Mouse (Mus musculus) CH12.LX (cell line): ENCODE data around the gene Dlg1. TPM values are rescaled to one million over a fixed set of nuclear protein-coding genes. Genes with fewer than 3 reads are reported as not detected.

Source experiments
- DNase-seq: peaks from one replicate; pipeline ENCODE4 v3.0.0-alpha.2; 2013; ENCODE audit errors: extremely low read depth
- H3K27ac ChIP-seq: 2 replicates; pipeline ENCODE4 v1.5.1; 2012; ENCODE audit warnings: low read depth, mild to moderate bottlenecking, control low read depth, moderate library complexity; ENCODE audit not compliant: insufficient read depth
- H3K27me3 ChIP-seq: replicated peaks from 2 replicates; pipeline ENCODE3; 2012; ENCODE audit warnings: inconsistent platforms
- H3K36me3 ChIP-seq, 2 experiments: replicated peaks in 1 of 2; 2 replicates each; pipeline versions ENCODE3 to v1.6.1; 2012; ENCODE audit warnings: inconsistent platforms in 1 of 2, low read length in 1 of 2, mild to moderate bottlenecking in 1 of 2, mixed read lengths in 1 of 2, moderate library complexity in 1 of 2; ENCODE audit not compliant: control insufficient read depth in 1 of 2, insufficient read depth in 1 of 2
- H3K4me1 ChIP-seq, 2 experiments: 2 replicates each; pipeline ENCODE4 v1.6.1; 2012; ENCODE audit warnings: inconsistent platforms in 1 of 2, moderate library complexity in 1 of 2; ENCODE audit not compliant: insufficient read depth in 2 of 2, control insufficient read depth in 1 of 2
- H3K4me2 ChIP-seq: 2 replicates; pipeline ENCODE4 v1.6.1; 2012; ENCODE audit warnings: low read depth, mild to moderate bottlenecking, control low read depth; ENCODE audit not compliant: poor library complexity, insufficient read depth, severe bottlenecking
- H3K4me3 ChIP-seq, 3 experiments: fragments of 150-350 bp in 1 of 3; sonication (generic) in 1 of 3; replicated peaks in 1 of 3; 2 replicates each; pipeline versions ENCODE3 to v1.5.1; 2011 to 2012; ENCODE audit warnings: low read depth in 2 of 3, low read length in 2 of 3, mild to moderate bottlenecking in 2 of 3, moderate library complexity in 2 of 3, control low read depth in 1 of 3, improper control_type of control experiment in 1 of 3, inconsistent platforms in 1 of 3, mixed read lengths in 1 of 3; ENCODE audit not compliant: poor library complexity in 1 of 3
- H3K79me2 ChIP-seq: replicated peaks from 2 replicates; pipeline ENCODE4 v1.6.1; 2012; ENCODE audit warnings: mild to moderate bottlenecking, moderate library complexity; ENCODE audit not compliant: control insufficient read depth, poor library complexity, insufficient read depth, severe bottlenecking; ENCODE audit errors: extremely low read depth
- H3K9ac ChIP-seq: 2 replicates; pipeline ENCODE4 v1.6.1; 2012; ENCODE audit warnings: low read depth, mild to moderate bottlenecking, control low read depth, moderate library complexity; ENCODE audit not compliant: insufficient read depth
- H3K9me3 ChIP-seq: replicated peaks from 2 replicates; pipeline ENCODE3; 2012; ENCODE audit warnings: low read length, inconsistent platforms, mixed read lengths
- BHLHE40 ChIP-seq: IDR thresholded peaks from 2 replicates; pipeline ENCODE4 v1.6.1; 2011; ENCODE audit warnings: mild to moderate bottlenecking, low read depth, low read length, improper control_type of control experiment
- CHD1 ChIP-seq: IDR thresholded peaks from 2 replicates; pipeline ENCODE4 v1.6.1; 2012; ENCODE audit warnings: low read depth, low read length, improper control_type of control experiment, inconsistent platforms
- CHD2 ChIP-seq: IDR thresholded peaks from 2 replicates; pipeline ENCODE4 v1.6.1; 2011; ENCODE audit warnings: low read length, improper control_type of control experiment
- E2F4 ChIP-seq: IDR thresholded peaks from 2 replicates; pipeline ENCODE4 v1.6.1; 2011; ENCODE audit warnings: low read depth, low read length, improper control_type of control experiment; ENCODE audit not compliant: insufficient replicate concordance
- EP300 ChIP-seq: IDR thresholded peaks from 2 replicates; pipeline ENCODE4 v1.6.1; 2011; ENCODE audit warnings: low read length, improper control_type of control experiment
- GABPA ChIP-seq: IDR thresholded peaks from 2 replicates; pipeline ENCODE4 v1.6.1; 2012; ENCODE audit warnings: low read depth, low read length, improper control_type of control experiment, inconsistent platforms; ENCODE audit not compliant: insufficient replicate concordance
- HCFC1 ChIP-seq: IDR thresholded peaks from 2 replicates; pipeline ENCODE4 v1.6.1; 2012; ENCODE audit warnings: low read depth, mild to moderate bottlenecking, inconsistent platforms, low read length, improper control_type of control experiment
- IRF4 ChIP-seq: IDR thresholded peaks from 2 replicates; pipeline ENCODE4 v1.6.1; 2014; ENCODE audit warnings: low read depth, mild to moderate bottlenecking, inconsistent platforms, low read length, improper control_type of control experiment
- JUN ChIP-seq: IDR thresholded peaks from 2 replicates; pipeline ENCODE4 v1.6.1; 2011; ENCODE audit warnings: low read depth, mild to moderate bottlenecking, low read length, improper control_type of control experiment, moderate library complexity; ENCODE audit not compliant: insufficient read depth
- KAT2A ChIP-seq: IDR thresholded peaks from 2 replicates; pipeline ENCODE4 v1.6.1; 2012; ENCODE audit warnings: low read length, improper control_type of control experiment, inconsistent platforms; ENCODE audit not compliant: insufficient replicate concordance
- MAFK ChIP-seq: IDR thresholded peaks from 2 replicates; pipeline ENCODE4 v1.6.1; 2011; ENCODE audit warnings: low read length, improper control_type of control experiment; ENCODE audit not compliant: insufficient replicate concordance
- MAZ ChIP-seq: IDR thresholded peaks from 2 replicates; pipeline ENCODE4 v1.6.1; 2012; ENCODE audit warnings: low read depth, mild to moderate bottlenecking, inconsistent platforms, low read length, improper control_type of control experiment, moderate library complexity
- MEF2A ChIP-seq: IDR thresholded peaks from 2 replicates; pipeline ENCODE4 v1.6.1; 2014; ENCODE audit warnings: low read depth, mild to moderate bottlenecking, inconsistent platforms, low read length, improper control_type of control experiment, borderline replicate concordance
- MXI1 ChIP-seq: IDR thresholded peaks from 2 replicates; pipeline ENCODE4 v1.6.1; 2011; ENCODE audit warnings: mild to moderate bottlenecking, low read depth, low read length, improper control_type of control experiment
- NELFE ChIP-seq: IDR thresholded peaks from 2 replicates; pipeline ENCODE4 v1.6.1; 2011; ENCODE audit warnings: low read depth, low read length, improper control_type of control experiment
- NRF1 ChIP-seq: IDR thresholded peaks from 2 replicates; pipeline ENCODE4 v1.6.1; 2014; ENCODE audit warnings: low read depth, mild to moderate bottlenecking, inconsistent platforms, low read length, improper control_type of control experiment, moderate library complexity
- PAX5 ChIP-seq: IDR thresholded peaks from 2 replicates; pipeline ENCODE4 v1.6.1; 2012; ENCODE audit warnings: low read length, inconsistent platforms, mixed read lengths
- POLR2AphosphoS2 ChIP-seq: IDR thresholded peaks from 2 replicates; pipeline ENCODE4 v1.6.1; 2011; ENCODE audit warnings: low read depth, low read length, improper control_type of control experiment
- RAD21 ChIP-seq: IDR thresholded peaks from 2 replicates; pipeline ENCODE4 v1.6.1; 2011; ENCODE audit warnings: low read depth, mild to moderate bottlenecking, low read length, improper control_type of control experiment, moderate library complexity
- RCOR1 ChIP-seq: conservative IDR thresholded peaks from 2 replicates; pipeline ENCODE4 v1.6.1; 2012; ENCODE audit warnings: low read depth, mild to moderate bottlenecking, inconsistent platforms, low read length, improper control_type of control experiment
- SIN3A ChIP-seq: IDR thresholded peaks from 2 replicates; pipeline ENCODE4 v1.6.1; 2012; ENCODE audit warnings: low read length, improper control_type of control experiment, inconsistent platforms
- TBP ChIP-seq: conservative IDR thresholded peaks from 2 replicates; pipeline ENCODE4 v1.6.1; 2011; ENCODE audit warnings: low read depth, low read length, improper control_type of control experiment
- TCF12 ChIP-seq: IDR thresholded peaks from 2 replicates; pipeline ENCODE4 v1.6.1; 2014; ENCODE audit warnings: low read depth, mild to moderate bottlenecking, inconsistent platforms, low read length, improper control_type of control experiment
- UBTF ChIP-seq: IDR thresholded peaks from 2 replicates; pipeline ENCODE4 v1.6.1; 2012; ENCODE audit warnings: low read depth, mild to moderate bottlenecking, inconsistent platforms, low read length, improper control_type of control experiment, moderate library complexity
- USF1 ChIP-seq: IDR thresholded peaks from 2 replicates; pipeline ENCODE4 v1.6.1; 2014; ENCODE audit warnings: low read depth, mild to moderate bottlenecking, inconsistent platforms, low read length, improper control_type of control experiment
- ZKSCAN1 ChIP-seq: IDR thresholded peaks from 2 replicates; pipeline ENCODE4 v1.6.1; 2012; ENCODE audit warnings: low read depth, inconsistent platforms, low read length, improper control_type of control experiment, borderline replicate concordance
- ZMIZ1 ChIP-seq: IDR thresholded peaks from 2 replicates; pipeline ENCODE4 v1.6.1; 2012; ENCODE audit warnings: low read depth, mild to moderate bottlenecking, inconsistent platforms, low read length, improper control_type of control experiment
- ZNF384 ChIP-seq: IDR thresholded peaks from 2 replicates; pipeline ENCODE4 v1.6.1; 2012; ENCODE audit warnings: low read depth, low read length, improper control_type of control experiment, inconsistent platforms
- dilution Hi-C: fragments of 300-500 bp; cut with MboI; formaldehyde crosslinking; loops from 2 replicates; pipeline ENCODE4 v1.14.3; 2020; ENCODE audit warnings: low sequenced_read_pairs; ENCODE audit not compliant: extremely low pct_unique_long_range_greater_than_20kb, extremely low pct_ligation_motif_present
- in situ Hi-C: fragments of 300-500 bp; cut with MboI; formaldehyde crosslinking; loops from 3 replicates; pipeline ENCODE4 v1.14.3; 2019; ENCODE audit warnings: low sequenced_read_pairs, low pct_ligation_motif_present, low pct_unique_long_range_greater_than_20kb, mixed read lengths
- polyA plus RNA-seq: library from polyadenylated mRNA; unstranded; fragments of >175 nt; gene quantifications from 2 replicates; pipeline ENCODE4 v1.2.1, GENCODE M21; 2012; ENCODE audit warnings: low read depth; ENCODE audit not compliant: insufficient read length
- total RNA-seq, 2 experiments: library from RNA; depleted of rRNA; stranded (reverse); fragments of 300-350 nt in 1 of 2; fragments of >200 nt in 1 of 2; gene quantifications; 2 replicates each; pipeline ENCODE4 v1.2.3; 2012 to 2014

The Dlg1 gene
- total and polyA plus RNA-seq, 3 experiments, result 29.0 to 47.9 (median 37.4) TPM

GRCm38 (mm10) chr16:31866911-31867310 lies 203.7 kb downstream of the Dlg1 start:
- Histone ChIP-seq H3K27ac (no peak overlapping the region), H3K9me3 (no peaks in the 10 kb centered on the region), H3K27me3 (no peaks in the 10 kb centered on the region), H3K4me2 (no peak overlapping the region), H3K4me1 (peaks cover 0 to 11% of the 10 kb centered on the region in 2 experiments; a peak in 2 of 4 replicates), H3K36me3 (peaks cover 9 to 79% of the 10 kb centered on the region in 2 experiments), H3K9ac (no peak overlapping the region), H3K79me2 (no peaks in the 10 kb centered on the region), H3K4me3 (no peak overlapping the region)
- in situ Hi-C loops (no loop called here), dilution Hi-C loops (no loop called here)
- DNase-seq, result no peak
- no peak for TF ChIP-seq HCFC1
- TF ChIP-seq ZNF384, result no peak
- TF ChIP-seq IRF4, result no peak
- TF ChIP-seq CHD2, result no peak
- no peak for TF ChIP-seq EP300
- TF ChIP-seq MAFK, result no peak
- no peak for TF ChIP-seq JUN
- no peak for TF ChIP-seq SIN3A
- no peak for TF ChIP-seq ZKSCAN1
- TF ChIP-seq NELFE, result no peak
- TF ChIP-seq E2F4, result no peak
- no peak for TF ChIP-seq RAD21
- no peak for TF ChIP-seq MAZ
- no peak for TF ChIP-seq POLR2AphosphoS2
- TF ChIP-seq UBTF, result no peak
- TF ChIP-seq PAX5, result no peak
- TF ChIP-seq MEF2A, result no peak
- TF ChIP-seq USF1, result no peak

- Histone ChIP-seq H3K4me1 (peaks cover 0 to 11% of the 10 kb centered on the region in 2 experiments; a peak in 2 of 4 replicates), H3K36me3 (peaks cover 11 to 77% of the 10 kb centered on the region in 2 experiments), H3K27me3 (no peaks in the 10 kb centered on the region), H3K4me2 (no peak overlapping the region), H3K9ac (no peak overlapping the region), H3K79me2 (no peaks in the 10 kb centered on the region), H3K9me3 (no peaks in the 10 kb centered on the region), H3K27ac (no peak overlapping the region), H3K4me3 (no peak overlapping the region)
- no peak for DNase-seq
- in situ Hi-C loops (no loop called here), dilution Hi-C loops (no loop called here)
- TF ChIP-seq BHLHE40 (no peak), MAFK (no peak), SIN3A (no peak), EP300 (no peak), RCOR1 (no peak), IRF4 (no peak), TBP (no peak), ZMIZ1 (no peak), GABPA (no peak), MEF2A (no peak), UBTF (no peak), TCF12 (no peak), POLR2AphosphoS2 (no peak), E2F4 (no peak), NRF1 (no peak), MXI1 (no peak), MAZ (no peak), KAT2A (no peak), CHD1 (no peak)
Measured at GRCm38 (mm10) chr16:31867736-31868135, 204.5 kb downstream of the Dlg1 start.
